Mouse (Mus musculus): Measurements from ENCODE around the gene A530016L24Rik. TPM values are rescaled to one million over a fixed set of nuclear protein-coding genes. Genes with fewer than 3 reads are reported as not detected.

The A530016L24Rik gene
- polyA plus RNA-seq, 1 experiment from 2014 or later: not detected

DNA sequence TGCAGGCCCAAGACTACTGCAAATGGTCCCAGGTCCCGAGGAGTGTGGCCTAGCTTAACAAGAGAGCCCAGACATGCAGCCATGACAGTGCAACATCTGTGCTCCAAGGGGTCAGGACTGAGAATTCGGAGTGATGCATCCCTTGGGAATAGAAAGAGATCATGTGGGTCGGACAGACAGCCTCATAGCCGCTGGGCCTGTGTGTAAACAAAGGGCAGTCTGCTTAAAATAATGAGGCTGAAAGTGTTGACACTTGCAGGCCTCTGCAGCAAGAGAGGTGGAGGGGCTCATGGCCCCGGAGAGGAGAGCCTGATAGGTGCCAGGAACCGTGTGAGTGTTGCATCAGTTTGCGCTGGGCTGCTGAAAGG lies 21.1 kb downstream of the A530016L24Rik start:
- Histone ChIP-seq H3K4me1 (ENCODE audit: control insufficient read depth, insufficient read depth, low read length) (peaks cover 7% of the 10 kb centered on the region; the same call in 1 of the 2 replicates), H3K27me3 (ENCODE audit: control insufficient read depth, insufficient read depth, low read length) (peaks cover 22% of the 10 kb centered on the region), H3K9ac (ENCODE audit: low read length) (peak overlapping the region; percentile 31; the same call in 1 of the 2 replicates), H3K9me3 (ENCODE audit: control insufficient read depth, low read length) (no peaks in the 10 kb centered on the region), H3K4me2 (ENCODE audit: low read depth) (peak overlapping the region; percentile 45), H3K36me3 (ENCODE audit: control insufficient read depth, insufficient read depth, low read length) (no peaks in the 10 kb centered on the region), H3K4me3 (ENCODE audit: low read depth, low read length) (peak overlapping the region; percentile 28; the same call in 1 of the 2 replicates), H3K27ac (ENCODE audit: low read depth, low read length) (no peak overlapping the region)
- 27% methylated on average over 7 of the region's 7 CpGs for WGBS
- ATAC-seq (ENCODE audit: insufficient read depth, low FRiP score, low TSS enrichment) (0 out of 2 replicates have a peak, but pooled peaks have one; percentile 6), DNase-seq (ENCODE audit: low spot score) (peak; percentile 50)

DNA sequence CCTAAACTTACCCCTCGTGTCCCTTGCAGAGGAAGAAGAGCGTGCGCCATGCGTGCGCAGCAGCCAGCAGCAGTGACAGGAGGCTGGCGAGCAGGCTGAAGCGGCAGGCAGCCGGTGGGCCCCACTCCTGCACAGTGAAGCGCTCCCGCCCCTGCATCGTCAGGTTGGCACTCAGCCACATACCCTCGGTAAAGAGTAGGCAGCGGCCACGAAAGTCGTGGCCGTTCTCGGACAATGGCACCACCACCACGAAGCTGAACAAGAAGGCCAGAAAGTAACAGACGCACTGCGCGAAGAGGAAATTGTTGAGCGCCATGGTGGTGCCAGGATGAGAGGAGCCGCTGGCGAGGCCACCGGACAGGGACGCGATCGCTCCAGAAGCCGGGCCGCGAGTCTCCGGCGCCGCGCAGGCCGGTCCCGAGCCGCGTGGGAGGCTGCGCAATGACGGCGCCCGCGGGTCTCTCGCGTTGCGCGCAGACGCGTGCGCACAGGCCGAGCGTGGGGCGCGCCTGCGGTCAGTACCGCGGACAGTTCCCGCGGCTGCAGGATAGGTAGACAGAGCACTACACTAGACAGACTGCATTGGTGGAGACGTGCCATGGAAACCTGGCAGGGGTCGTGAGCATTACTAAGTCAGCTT lies 21.6 kb downstream of the A530016L24Rik start:
- peak; percentile 45 for ATAC-seq (ENCODE audit: insufficient read depth, low FRiP score, low TSS enrichment)
- Histone ChIP-seq H3K4me1 (ENCODE audit: control insufficient read depth, insufficient read depth, low read length) (peaks cover 7% of the 10 kb centered on the region; the same call in 1 of the 2 replicates), H3K36me3 (ENCODE audit: control insufficient read depth, insufficient read depth, low read length) (no peaks in the 10 kb centered on the region), H3K9ac (ENCODE audit: low read length) (peak overlapping the region; percentile 31), H3K9me3 (ENCODE audit: control insufficient read depth, low read length) (no peaks in the 10 kb centered on the region), H3K27ac (ENCODE audit: low read depth, low read length) (peak overlapping the region; percentile 53), H3K4me2 (ENCODE audit: low read depth) (peak overlapping the region; percentile 45), H3K4me3 (ENCODE audit: low read depth, low read length) (peak overlapping the region; percentile 28), H3K27me3 (ENCODE audit: control insufficient read depth, insufficient read depth, low read length) (peaks cover 22% of the 10 kb centered on the region)
- WGBS: 3% methylated on average over 62 of the region's 62 CpGs
- DNase-seq (ENCODE audit: low spot score): peak; percentile 72

DNA sequence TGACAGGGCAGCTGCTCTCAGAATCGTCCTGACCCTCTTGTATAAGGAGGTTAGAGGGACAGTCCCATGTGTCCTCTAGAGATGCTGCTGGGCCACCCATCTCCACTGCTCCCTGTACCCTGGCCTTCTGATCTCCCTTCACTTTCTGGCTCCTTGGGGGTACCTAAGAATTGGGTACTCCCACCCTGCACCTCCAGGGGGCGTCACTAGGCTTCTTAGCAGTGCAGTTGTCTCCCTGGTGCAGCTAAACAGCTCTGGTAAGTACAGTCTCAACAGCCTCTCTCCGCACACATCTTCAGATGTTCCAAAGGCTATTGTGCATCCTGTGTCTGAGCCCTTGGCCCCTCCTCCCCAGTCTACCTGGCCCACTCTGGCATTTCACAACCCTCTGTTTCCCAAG lies 25.6 kb downstream of the A530016L24Rik start:
- no peak for DNase-seq (ENCODE audit: low spot score)
- Histone ChIP-seq H3K4me1 (ENCODE audit: control insufficient read depth, insufficient read depth, low read length) (peaks cover 13% of the 10 kb centered on the region; the same call in 1 of the 2 replicates), H3K4me3 (ENCODE audit: low read depth, low read length) (no peak overlapping the region), H3K36me3 (ENCODE audit: control insufficient read depth, insufficient read depth, low read length) (no peaks in the 10 kb centered on the region), H3K27ac (ENCODE audit: low read depth, low read length) (no peak overlapping the region), H3K9ac (ENCODE audit: low read length) (no peak overlapping the region), H3K27me3 (ENCODE audit: control insufficient read depth, insufficient read depth, low read length) (peaks cover 19% of the 10 kb centered on the region), H3K9me3 (ENCODE audit: control insufficient read depth, low read length) (no peaks in the 10 kb centered on the region), H3K4me2 (ENCODE audit: low read depth) (no peak overlapping the region)
- ATAC-seq (ENCODE audit: insufficient read depth, low FRiP score, low TSS enrichment): no peak
- 58% methylated on average over 3 of the region's 3 CpGs for WGBS

DNA sequence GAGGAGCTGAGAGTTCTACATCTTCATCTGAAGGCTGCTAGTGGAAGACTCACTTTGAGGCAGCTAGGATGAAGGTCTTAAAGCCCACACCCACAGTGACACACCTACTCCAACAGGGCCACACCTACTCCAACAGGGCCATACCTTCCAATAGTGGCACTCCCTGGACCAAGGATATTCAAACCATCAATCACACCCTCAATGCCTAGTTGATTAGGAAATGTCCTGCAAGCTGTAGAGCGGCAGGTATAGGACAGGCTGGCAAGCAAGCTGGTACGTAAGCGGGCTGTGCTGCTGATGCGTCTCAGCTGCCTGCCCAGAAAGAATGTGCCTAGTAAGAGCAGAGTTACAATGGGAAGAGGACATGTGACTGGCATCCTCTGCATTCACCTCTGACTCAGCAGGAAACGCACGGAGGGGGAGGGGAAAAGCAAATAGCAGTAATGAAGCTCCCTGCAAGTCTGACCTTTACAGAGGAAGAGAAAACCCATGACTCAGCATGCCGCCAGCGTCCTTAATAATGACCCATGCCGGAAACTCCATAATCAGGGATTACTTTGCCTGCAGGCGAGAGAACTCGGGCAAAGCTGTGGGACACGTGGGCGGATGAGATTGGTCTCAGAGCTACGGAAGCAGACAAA lies 27.6 kb downstream of the A530016L24Rik start, which contains the start of gene Tmem179:
Gene Tmem179 (minus strand): TSS at position 51 of the 641 bp plus-strand sequence.
- no peak within 1 kb of the TSS for H3K9ac ChIP-seq (ENCODE audit: low read length)
- H3K27ac ChIP-seq (ENCODE audit: low read depth, low read length): no peak within 1 kb of the TSS
- no peak for ATAC-seq (ENCODE audit: insufficient read depth, low FRiP score, low TSS enrichment)
- H3K9me3 ChIP-seq (ENCODE audit: control insufficient read depth, low read length): no peaks in the 10 kb centered on the region
- peaks cover 1% of the 10 kb centered on the region; the same call in 1 of the 2 replicates for H3K27me3 ChIP-seq (ENCODE audit: control insufficient read depth, insufficient read depth, low read length)
- H3K36me3 ChIP-seq (ENCODE audit: control insufficient read depth, insufficient read depth, low read length): no peaks in the 10 kb centered on the region
- peaks cover 5% of the 10 kb centered on the region; the same call in 1 of the 2 replicates for H3K4me1 ChIP-seq (ENCODE audit: control insufficient read depth, insufficient read depth, low read length)
- H3K4me2 ChIP-seq (ENCODE audit: low read depth): no peak within 1 kb of the TSS
- H3K4me3 ChIP-seq (ENCODE audit: low read depth, low read length): no peak within 1 kb of the TSS
- WGBS: 25% methylated on average over 14 of the region's 14 CpGs
- peak; percentile 68 for DNase-seq (ENCODE audit: low spot score)

DNA sequence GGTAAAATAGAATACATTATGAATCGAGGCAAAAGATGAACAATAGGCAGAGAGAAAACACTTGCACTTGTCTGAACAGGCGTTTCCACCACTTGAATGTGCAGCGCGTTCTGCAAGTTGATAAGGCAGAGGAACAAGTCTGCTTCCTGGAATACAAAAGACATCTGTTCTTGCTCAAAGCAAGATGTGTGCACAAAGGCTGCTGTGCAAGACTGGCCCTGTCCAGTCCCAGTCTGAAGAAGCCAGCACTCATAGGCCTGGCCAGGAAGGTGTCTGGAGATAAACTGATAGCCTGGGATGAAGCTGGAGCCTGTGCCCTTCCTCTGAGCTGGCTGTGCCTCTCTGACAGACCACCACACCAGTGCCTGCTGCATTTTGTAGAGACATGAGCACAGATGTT lies 28.9 kb downstream of the A530016L24Rik start:
- no peak overlapping the region for H3K4me3 ChIP-seq (ENCODE audit: low read depth, low read length)
- no peaks in the 10 kb centered on the region for H3K9me3 ChIP-seq (ENCODE audit: control insufficient read depth, low read length)
- no peak overlapping the region for H3K9ac ChIP-seq (ENCODE audit: low read length)
- DNase-seq (ENCODE audit: low spot score) (no peak), ATAC-seq (ENCODE audit: insufficient read depth, low FRiP score, low TSS enrichment) (no peak)
- H3K4me1 ChIP-seq (ENCODE audit: control insufficient read depth, insufficient read depth, low read length): peaks cover 5% of the 10 kb centered on the region; the same call in 1 of the 2 replicates
- H3K4me2 ChIP-seq (ENCODE audit: low read depth): no peak overlapping the region
- H3K27me3 ChIP-seq (ENCODE audit: control insufficient read depth, insufficient read depth, low read length): no peaks in the 10 kb centered on the region
- WGBS: 68% methylated on average over 4 of the region's 4 CpGs
- no peak overlapping the region for H3K27ac ChIP-seq (ENCODE audit: low read depth, low read length)
- H3K36me3 ChIP-seq (ENCODE audit: control insufficient read depth, insufficient read depth, low read length): no peaks in the 10 kb centered on the region

DNA sequence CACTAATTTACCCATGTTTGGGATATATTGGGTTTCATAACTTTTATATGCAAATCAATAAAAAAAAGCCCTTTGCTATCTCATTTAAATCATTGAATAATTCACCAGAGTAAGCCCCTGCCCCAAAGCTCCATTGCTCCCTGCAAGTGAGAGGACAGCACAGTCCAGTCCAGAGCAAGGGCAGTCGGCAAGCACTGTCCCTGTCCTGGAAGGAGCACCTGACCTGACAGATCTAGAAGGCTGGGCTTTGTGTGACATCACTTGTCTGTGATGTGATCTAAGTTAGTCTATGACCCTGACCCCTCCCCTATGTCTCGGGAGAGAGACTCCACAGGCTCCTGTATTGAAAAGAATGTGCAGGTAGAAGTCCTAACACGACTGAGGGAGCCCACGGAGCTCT lies 44.5 kb downstream of the A530016L24Rik start:
- Histone ChIP-seq H3K4me2 (ENCODE audit: low read depth) (no peak overlapping the region), H3K9ac (ENCODE audit: low read length) (no peak overlapping the region), H3K36me3 (ENCODE audit: control insufficient read depth, insufficient read depth, low read length) (no peaks in the 10 kb centered on the region), H3K27me3 (ENCODE audit: control insufficient read depth, insufficient read depth, low read length) (no peaks in the 10 kb centered on the region), H3K9me3 (ENCODE audit: control insufficient read depth, low read length) (no peaks in the 10 kb centered on the region), H3K4me1 (ENCODE audit: control insufficient read depth, insufficient read depth, low read length) (no peaks in the 10 kb centered on the region), H3K27ac (ENCODE audit: low read depth, low read length) (no peak overlapping the region), H3K4me3 (ENCODE audit: low read depth, low read length) (no peak overlapping the region)
- 73% methylated on average over 4 of the region's 4 CpGs for WGBS
- ATAC-seq (ENCODE audit: insufficient read depth, low FRiP score, low TSS enrichment) (no peak), DNase-seq (ENCODE audit: low spot score) (no peak)

DNA sequence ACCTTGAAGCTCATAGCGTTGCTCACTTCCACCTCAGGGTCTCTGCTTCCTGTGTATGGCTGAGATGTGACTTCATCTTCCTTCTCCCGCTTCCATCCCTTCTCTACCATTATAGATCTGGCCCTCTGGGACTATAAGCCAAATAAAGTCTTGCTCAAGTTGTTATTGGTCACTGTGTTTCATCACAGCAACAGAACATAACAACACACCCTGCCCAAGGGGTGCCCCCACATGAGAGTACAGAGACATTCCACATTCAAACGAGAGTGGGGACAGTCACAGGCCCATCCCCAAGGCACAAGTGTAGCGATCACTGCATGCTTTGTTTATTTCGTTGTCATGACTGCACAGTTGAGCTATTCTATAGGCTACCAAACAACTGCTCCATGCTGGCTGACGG lies 48.0 kb downstream of the A530016L24Rik start:
- no peak overlapping the region for H3K4me2 ChIP-seq (ENCODE audit: low read depth)
- no peak overlapping the region for H3K27ac ChIP-seq (ENCODE audit: low read depth, low read length)
- H3K27me3 ChIP-seq (ENCODE audit: control insufficient read depth, insufficient read depth, low read length): no peaks in the 10 kb centered on the region
- H3K9me3 ChIP-seq (ENCODE audit: control insufficient read depth, low read length): no peaks in the 10 kb centered on the region
- H3K4me3 ChIP-seq (ENCODE audit: low read depth, low read length): no peak overlapping the region
- H3K4me1 ChIP-seq (ENCODE audit: control insufficient read depth, insufficient read depth, low read length): peaks cover 6% of the 10 kb centered on the region
- 82% methylated on average over 6 of the region's 6 CpGs for WGBS
- no peak for ATAC-seq (ENCODE audit: insufficient read depth, low FRiP score, low TSS enrichment)
- H3K36me3 ChIP-seq (ENCODE audit: control insufficient read depth, insufficient read depth, low read length): no peaks in the 10 kb centered on the region
- DNase-seq (ENCODE audit: low spot score): no peak
- no peak overlapping the region for H3K9ac ChIP-seq (ENCODE audit: low read length)

DNA sequence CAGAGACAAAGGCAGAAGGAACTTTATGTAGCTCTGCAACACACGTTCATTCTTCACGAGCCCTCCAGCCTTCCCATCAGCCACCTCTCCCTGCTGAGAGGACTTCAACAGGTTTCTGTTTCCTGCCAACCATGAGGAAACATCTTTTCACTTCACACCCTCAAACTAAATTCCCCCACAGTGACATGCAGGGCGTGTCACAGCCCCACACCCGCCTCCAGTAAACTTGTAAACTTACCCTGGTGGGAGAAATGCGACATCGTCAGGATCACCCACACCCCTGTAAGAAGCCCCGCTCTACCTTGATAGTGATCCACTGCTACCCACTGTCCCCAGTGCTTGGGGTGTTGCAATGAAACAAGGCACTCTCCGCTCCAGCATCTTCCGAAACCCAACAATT lies 49.1 kb downstream of the A530016L24Rik start:
- DNase-seq (ENCODE audit: low spot score): no peak
- ATAC-seq (ENCODE audit: insufficient read depth, low FRiP score, low TSS enrichment): no peak
- H3K27ac ChIP-seq (ENCODE audit: low read depth, low read length): no peak overlapping the region
- no peaks in the 10 kb centered on the region for H3K36me3 ChIP-seq (ENCODE audit: control insufficient read depth, insufficient read depth, low read length)
- no peak overlapping the region for H3K4me3 ChIP-seq (ENCODE audit: low read depth, low read length)
- H3K9ac ChIP-seq (ENCODE audit: low read length): no peak overlapping the region
- H3K4me2 ChIP-seq (ENCODE audit: low read depth): no peak overlapping the region
- H3K9me3 ChIP-seq (ENCODE audit: control insufficient read depth, low read length): no peaks in the 10 kb centered on the region
- H3K4me1 ChIP-seq (ENCODE audit: control insufficient read depth, insufficient read depth, low read length): peaks cover 7% of the 10 kb centered on the region
- H3K27me3 ChIP-seq (ENCODE audit: control insufficient read depth, insufficient read depth, low read length): no peaks in the 10 kb centered on the region
- 90% methylated on average over 9 of the region's 9 CpGs for WGBS
